Mouse (Mus musculus) liver, embryonic 14.5 days (tissue): Measurements from ENCODE around the gene Clcn6.

ENCODE experiments used
- CTCF ChIP-seq: IDR thresholded peaks from 2 replicates; pipeline ENCODE4 v1.5.1; 2016; ENCODE audit warnings: antibody characterized with exemption, low read depth, control low read depth
- EP300 ChIP-seq: IDR thresholded peaks from 2 replicates; pipeline ENCODE4 v1.6.1; 2016; ENCODE audit warnings: antibody characterized with exemption, low read depth

- no peak for TF ChIP-seq CTCF
- no peak for TF ChIP-seq EP300
Observed at GRCm38 (mm10) chr4:148081201-148081600, 42.6 kb upstream of the Clcn6 start.
